Mouse (Mus musculus): ENCODE data around the gene Gm36028.

Gm36028 gene

DNA sequence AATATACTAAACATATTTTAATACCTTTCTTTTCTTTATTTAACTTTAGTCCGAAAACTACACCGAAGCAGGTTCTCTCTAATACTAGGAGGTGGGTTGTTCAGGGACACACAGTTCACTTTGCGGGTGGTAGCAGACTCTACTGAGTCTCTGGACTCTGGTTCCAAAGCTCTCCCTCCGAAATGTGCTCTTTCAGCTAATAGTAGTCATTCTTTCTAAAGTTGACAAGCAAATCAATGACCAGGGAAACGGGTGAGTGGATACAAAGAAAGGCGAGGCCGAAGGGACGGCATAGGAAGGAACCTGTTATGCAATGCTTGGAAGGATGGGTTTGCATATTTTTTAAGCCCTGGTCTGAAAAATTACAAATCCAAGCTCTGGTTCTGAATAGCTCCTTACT, 3.5 kb downstream of the Gm36028 start:
- DNase-seq: no peak

GRCm38 (mm10) chr16:37856327-37856726, 4.6 kb downstream of the Gm36028 start:
- DNase-seq: no peak

DNA sequence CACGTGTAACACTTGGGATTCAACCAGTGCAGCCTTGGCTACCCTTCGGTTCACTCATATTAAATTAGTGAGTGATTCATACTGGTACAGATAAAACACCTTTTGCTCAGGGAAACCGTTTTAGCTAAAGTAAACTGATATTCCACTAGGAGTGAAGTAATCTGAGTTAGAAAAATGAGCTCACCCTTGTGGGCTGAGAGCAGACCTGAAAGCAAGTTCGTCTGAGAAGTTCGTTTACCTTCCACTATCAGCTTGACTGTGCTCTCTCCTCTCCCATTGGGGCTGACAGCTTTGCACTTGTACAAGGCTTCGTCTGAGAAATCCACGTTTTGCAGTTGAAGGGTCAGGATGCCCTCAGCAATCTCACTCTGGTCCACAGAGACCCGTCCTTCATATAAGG, 5.4 kb downstream of the Gm36028 start:
- DNase-seq: no peak

- no peak for DNase-seq
These were observed 6.4 kb downstream of the Gm36028 start for GRCm38 (mm10) chr16:37854593-37854992.

- no peak for DNase-seq
These were observed 6.9 kb downstream of the Gm36028 start for GRCm38 (mm10) chr16:37854054-37854453.

GRCm38 (mm10) chr16:37853279-37853678, 7.7 kb downstream of the Gm36028 start:
- DNase-seq: no peak

GRCm38 (mm10) chr16:37851366-37851765, 9.6 kb downstream of the Gm36028 start:
- no peak for DNase-seq

DNA sequence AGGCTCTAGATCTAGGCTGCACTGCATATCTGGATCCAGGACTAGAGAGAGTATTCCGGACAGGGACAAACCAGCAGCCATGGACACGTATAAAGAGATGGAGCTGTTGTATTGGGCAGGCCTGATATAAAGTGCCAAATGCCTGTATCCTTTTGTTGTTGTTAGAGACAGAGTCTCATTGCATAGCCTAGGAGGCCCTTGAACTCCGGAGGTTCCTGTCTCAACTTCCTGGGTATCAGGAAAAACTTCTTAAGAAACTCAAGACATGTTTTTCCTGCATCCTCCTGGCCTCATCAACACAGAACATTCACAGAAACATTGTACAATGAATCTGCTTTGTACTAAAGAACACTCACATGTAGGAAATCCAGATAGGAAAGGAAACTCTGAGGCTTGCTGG, 13.9 kb downstream of the Gm36028 start:
- no peak for DNase-seq

DNA sequence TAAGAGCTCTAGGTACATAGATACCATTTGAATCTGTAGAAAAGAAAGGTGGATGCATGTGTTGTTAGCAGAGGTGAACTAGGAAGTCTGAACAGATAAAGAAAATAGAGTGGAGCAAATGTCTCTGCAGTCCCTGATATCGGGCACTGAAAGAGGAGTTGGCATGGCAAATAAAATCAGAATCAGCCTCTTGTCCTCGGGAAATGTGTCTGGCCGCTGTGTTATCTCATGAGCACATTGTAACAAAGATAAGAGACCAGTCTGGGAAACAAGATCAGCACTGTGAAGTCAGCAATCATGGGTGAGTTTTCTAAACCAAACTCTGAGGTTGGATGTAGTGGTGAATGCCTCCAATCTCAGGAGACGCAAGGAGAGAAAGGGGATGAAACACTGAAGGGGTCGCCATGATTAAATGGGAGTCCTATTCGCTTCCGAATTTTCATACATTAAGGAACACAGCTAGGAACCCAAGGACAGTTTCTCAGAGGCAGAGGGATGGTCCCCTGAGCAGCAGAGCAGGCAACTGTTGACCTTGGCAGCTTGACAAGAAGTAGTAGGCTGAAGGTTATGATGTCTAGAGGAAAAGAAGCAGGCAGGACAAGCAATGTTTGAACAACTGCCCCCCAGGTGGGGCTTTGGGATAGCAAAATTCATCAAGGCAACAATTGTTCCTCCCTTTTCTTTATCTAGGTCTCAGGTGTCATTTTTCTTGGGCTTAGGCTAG, 15.6 kb downstream of the Gm36028 start:
- no peak for DNase-seq

DNA sequence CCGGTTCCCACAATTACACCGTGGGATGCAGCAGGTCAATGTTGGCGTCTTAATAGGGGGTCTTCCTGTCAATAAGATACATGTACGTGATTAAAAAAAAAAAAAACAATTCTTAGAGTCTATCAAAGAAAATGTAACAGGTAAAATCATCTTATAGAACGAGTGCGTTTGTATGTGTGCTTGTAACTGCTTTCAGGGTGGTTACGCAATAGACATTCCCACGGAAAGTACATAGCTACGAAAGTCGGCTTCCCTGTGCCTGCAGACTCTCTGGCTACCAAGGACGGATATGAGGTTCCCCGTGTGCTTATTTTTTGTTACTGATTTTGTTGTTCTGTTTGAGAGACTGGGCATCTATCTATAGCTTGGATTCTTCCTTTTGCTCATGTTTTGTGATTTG, 17.2 kb downstream of the Gm36028 start:
- DNase-seq: no peak

- DNase-seq: no peak
These were observed 18.5 kb downstream of the Gm36028 start for GRCm38 (mm10) chr16:37842439-37842838.

DNA sequence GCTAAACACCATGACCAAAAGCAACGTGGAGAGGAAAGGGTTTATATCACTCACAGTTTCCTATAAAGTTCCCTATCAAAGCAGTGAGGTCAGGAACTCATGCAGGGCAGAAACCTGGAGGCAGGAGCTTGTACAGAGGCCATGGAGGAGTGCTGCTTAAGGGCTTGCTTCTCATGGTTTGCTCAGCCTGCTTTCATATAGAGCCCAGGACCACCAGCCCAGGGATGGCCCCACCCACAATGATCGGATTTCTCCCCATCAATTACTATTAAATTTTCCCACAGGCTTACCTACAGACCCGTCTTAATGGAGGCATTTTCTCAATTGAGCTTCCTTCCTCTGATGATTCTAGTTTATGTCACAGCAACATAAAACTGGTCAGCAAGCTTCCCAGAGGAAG, 23.4 kb downstream of the Gm36028 start:
- DNase-seq: no peak

DNA sequence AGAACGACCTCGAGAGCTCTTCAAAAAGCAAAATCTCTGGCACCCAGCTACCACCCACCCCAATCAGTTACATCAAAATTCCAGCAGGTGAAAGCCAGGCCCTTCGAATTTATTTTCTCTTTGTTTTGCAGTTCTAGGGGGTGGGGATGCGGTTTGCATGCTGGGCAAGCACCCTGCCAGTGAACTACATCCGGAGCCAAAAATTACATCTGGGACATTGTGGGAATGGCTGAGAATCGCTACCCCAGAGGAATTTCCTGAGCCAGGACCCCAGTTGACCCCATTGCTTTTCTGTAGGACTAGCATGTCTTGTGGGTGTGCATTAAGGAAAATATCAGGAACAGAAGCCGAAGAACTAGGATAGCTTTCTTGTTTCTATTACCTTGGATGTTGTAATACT, 29.9 kb downstream of the Gm36028 start:
- no peak for DNase-seq

GRCm38 (mm10) chr16:37826286-37826685, 34.7 kb downstream of the Gm36028 start:
- no peak for DNase-seq

GRCm38 (mm10) chr16:37824778-37825505, 36.0 kb downstream of the Gm36028 start:
- no peak for DNase-seq

DNA sequence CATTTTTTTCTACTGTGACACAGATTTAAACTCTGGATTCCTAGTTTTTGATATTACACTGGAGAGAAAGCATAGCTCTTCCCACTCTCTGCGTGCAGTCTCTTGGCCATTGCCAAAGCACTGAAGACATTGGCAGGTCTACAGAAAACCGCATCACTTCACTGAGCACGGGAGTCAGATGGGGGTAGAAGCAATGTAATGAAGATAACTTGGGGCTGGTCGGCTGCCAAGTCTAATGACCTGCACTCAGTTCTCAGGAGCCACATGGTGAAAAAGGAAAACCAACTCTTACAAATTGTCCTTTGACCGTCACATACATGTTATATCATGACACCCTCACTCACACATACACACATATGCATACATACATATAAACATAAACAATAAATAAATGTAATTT, 37.0 kb downstream of the Gm36028 start:
- DNase-seq: no peak

- no peak for DNase-seq
These were observed 43.0 kb downstream of the Gm36028 start for GRCm38 (mm10) chr16:37817986-37818385.

DNA sequence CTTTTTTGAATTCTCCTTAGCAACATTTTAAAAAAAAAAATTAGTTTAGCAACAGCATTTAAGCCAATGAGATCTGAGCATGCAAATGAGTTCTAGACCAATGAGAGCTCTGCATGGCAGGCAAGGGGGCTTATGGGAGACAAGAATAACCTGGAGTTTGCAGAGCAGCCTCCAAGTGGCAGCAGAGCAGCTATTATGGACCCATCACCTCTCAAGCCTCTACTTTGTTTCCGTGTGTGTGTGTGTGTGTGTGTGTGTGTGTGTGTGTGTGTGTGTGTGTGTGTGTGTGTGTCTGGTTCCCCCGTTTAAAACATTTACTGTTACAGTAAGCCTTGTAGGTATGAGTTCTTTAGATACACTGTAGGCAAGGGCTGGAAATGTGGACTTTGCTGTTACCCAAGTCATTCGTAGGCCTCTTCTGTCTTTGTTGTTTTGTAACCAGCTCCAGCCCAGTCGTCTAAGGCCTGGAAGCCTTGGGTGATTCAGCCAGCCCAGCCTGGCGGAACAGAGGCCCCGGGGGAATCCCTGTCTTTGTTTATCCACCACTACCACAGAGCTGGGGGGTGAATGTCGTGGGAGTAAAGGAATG, 46.5 kb downstream of the Gm36028 start:
- DNase-seq: peak; percentile 69

- no peak for DNase-seq
These were observed 47.1 kb downstream of the Gm36028 start for GRCm38 (mm10) chr16:37813691-37814382.

DNA sequence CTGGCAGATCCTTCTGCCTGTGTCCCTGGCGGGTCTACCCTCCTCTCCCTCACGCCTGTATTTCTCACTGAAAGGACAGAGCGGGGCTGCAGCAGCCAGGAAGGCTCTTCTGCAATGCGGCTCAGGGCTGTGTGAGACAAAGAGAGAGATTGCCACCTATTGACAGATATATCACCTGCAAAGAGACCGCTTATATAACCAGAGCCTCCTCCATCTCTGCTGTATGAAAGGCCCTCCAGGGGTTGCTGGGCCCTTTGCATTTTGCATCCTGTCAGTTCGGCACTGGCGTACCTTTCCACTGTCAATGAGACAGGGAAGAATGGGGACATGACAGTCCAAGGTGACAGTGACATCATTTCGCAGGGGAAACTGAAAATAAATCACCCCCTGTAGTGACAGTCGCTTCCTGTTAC, 48.5 kb downstream of the Gm36028 start:
- DNase-seq: peak; percentile 11

DNA sequence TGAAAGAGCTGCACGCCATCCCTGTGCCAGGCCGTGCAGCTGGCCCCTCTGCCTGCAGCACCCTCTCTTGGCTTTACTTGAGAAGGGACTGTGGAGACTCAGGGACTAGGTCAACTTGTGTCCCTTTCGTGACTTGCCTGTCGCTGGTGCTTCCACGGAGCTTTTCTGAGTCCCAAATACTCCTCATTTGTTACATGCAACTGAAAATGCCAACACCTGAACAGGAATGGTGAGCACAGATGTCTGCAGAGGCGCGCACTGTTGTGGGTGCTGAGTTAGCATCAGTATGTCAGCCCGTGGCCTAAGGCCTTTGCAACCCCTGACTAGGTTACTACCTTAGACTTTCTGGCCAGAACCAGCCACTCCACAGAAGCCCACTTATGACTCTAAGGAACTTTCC, 49.1 kb downstream of the Gm36028 start:
- DNase-seq: no peak

DNA sequence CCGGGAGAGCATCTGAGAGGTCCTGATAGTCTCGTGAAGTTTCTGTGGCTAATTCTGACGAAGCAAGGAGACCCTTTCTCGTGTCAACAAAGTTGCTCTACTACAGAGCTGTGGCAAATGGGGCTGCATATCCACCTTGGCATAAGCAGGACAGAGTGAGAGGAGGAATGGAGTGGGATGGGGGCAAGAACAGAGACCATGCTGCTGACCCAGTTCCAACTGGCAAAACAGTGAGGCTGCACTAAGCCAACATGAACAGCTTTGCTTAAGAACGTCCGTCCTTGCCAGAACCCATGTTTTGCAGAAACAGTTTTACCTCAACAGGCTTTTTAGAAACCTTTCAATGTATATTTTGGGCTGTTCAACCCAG, 51.3 kb downstream of the Gm36028 start:
- no peak for DNase-seq

DNA sequence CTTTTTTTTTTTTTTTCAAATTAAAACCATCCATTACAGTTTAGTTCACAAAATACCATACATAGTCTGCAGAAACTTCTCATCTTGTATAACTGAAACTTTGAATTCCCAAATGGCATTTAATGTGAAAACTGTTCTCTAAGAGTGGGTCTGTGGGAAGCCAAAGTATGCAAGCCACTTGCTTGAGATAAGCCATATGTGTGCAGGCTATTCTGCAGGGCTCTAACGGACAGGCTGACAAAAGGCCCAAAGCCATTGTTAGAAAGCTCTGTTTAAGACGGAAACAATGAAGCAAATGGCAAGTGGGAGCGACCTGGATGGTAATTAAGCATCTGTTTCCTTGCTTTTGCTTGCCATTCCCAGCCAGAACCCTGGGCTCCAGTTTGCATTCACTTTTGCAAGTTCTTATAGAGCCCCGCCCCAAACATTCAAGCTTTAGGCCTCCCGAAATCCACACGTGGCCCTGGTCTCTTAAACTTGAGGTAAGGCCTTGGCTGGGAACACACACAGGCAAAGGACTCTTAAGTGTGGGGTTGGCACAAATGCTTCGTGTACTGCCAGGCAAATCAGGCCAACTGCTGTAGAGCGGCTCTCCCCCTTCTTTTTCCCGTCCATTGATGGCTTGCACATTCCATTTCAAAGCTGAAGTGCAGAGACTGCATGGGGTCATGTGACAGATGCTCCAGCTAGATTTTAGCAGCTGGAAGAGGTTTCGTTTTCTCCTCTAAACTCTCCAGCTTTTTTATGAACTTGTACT, 51.9 kb downstream of the Gm36028 start:
- DNase-seq: no peak
